Mouse (Mus musculus) thymus, postnatal 36 days (tissue): ENCODE measurements around the gene Pqlc3.

ENCODE experiments used
- DNase-seq, 2 experiments: peaks; one replicate each; pipeline ENCODE4 v3.0.0; 2022; ENCODE audit warnings: mixed read lengths in 2 of 2

Pqlc3 gene

DNA sequence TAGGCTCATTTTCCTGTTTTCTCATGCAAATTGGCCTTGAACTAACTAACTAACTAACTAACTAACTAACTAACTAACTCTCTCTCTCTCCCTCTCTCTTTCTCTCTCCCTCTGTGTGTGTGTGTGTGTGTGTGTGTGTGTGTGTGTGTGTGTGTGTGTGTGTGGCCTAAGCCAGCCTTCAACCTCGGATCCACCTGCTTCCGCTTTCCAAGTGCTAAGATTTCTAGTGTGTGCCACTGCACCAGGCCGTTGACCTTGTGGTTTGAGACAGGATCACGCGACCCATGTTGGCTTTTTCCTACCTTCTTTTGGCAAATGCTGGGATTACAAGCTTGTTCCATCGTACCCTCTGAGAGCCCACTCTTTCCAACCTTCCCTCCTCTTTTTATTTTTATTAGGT lies 420 bp upstream of the Pqlc3 start:
- peak; percentile 27 to 43 for DNase-seq

DNA sequence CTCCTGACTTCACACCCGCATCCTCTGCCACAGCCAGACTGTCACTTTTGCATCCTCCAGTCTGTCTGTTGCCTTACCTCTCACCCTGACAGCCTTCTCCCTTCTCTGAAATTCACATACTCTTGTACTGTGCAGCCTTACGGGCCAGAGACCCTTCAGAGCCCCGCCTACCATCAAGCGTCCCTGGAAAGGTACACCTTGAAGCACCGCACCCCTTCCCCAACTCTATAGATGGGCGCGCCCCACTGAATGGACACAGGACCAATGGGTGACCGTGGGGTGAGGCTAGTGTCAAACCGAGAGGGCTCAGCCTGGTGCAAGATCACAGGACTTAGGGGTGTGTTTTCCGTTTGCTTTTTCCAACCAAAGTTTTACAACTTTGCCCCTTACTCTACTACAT lies 1.1 kb downstream of the Pqlc3 start:
- DNase-seq = peak; percentile 18 to 25

DNA sequence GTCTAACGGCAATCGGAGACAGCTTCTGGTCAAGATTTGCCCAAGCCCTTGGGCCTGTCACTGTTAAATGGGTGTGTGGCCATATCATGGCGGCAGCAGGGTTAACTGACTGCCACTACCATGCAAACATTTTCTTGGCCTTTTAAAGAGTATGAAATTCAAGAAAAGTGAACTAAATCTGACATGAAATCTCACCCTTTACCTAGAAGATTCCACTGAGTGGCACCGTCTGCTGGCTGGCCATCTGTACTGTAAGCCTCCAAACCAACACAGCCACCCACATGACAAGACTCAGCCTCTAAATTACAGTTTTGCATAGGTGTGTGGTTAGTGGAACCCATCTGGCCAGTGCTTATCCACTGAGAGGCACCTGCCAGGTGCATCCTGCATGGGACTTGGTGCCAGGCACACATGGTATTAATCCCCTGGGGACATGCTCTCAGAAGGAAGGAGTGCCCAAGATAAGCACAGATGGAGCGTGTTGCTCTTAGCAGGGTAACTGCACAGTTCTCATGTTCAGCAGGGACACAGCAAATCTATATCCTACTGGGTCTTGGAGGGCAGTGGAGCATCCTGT lies 3.2 kb downstream of the Pqlc3 start:
- no peak for DNase-seq

DNA sequence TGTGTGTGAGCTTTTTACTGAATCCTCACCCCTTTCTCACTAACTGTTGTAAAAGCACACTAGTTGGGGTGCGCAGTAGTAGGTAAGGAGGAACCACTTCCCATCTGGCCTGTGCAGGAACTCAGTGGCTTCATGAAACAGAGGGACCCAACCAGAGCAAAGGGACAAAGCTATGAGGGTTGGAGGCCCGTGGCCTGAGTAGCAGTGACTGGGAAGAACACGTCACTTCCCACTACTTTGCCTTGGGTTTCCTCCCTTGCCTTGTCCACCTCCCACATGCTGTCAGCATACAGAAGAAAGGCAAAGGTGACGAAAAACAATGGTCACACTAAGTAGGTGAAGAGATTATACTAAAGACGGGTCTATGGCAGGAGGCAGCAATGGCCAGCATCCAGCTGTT lies 3.9 kb downstream of the Pqlc3 start:
- DNase-seq = no peak

DNA sequence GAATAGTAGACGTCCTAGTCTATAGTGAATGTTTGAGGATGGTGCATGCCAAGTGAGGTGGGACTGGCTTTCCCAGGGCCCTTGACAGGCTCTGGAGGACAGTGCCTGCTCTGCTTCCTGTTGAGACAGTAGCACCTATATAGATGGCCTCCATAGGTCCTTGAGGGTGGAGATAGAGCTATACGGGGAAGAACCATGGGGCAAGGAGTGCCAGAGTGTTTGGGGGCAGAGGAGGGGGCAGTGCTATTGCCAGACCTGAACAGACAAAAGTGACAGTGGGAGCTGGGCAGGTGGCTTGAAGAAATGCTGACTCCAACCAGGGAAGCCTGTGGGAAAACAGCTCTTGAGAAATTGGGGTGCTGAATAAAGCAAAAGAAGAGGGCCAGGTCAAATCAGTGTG lies 5.9 kb downstream of the Pqlc3 start:
- DNase-seq = no peak

DNA sequence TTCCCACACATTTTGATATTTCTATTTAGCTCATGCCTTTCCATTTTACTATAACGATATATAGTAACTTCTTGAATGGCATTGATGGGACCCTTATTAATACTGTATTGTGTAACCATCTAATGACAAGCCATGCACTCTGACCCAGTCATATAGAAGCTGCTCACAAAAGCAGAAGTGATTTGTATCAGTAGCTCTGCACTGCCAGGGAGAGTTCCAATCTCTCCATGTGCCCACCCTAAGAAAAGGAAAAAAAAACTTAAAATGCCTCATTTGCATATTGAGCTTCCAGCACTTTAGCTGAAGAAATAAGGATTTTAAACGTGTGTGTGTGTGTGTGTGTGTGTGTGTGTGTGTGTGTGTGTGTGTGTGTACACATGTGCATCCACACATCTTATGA lies 7.9 kb downstream of the Pqlc3 start:
- DNase-seq = no peak

DNA sequence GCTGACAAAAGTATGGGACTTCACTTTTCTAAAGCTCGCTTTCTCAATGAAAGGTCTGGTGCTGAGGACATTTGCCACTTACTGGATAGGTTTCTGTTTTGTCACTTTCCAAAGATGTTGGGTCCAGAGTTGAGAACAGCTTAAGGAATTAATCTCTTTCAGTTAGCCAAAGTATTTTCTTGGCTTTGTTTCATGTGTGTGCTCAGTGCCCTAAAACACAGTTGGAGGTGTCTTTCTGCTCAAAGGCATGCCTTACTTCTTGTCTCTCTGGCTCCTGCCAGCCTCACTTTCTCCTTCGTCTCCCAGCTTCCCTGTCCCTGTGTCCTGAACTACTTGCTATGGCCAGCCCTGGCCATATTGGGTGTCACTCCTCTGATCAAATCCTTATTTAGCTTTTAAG lies 8.8 kb downstream of the Pqlc3 start:
- DNase-seq = no peak

DNA sequence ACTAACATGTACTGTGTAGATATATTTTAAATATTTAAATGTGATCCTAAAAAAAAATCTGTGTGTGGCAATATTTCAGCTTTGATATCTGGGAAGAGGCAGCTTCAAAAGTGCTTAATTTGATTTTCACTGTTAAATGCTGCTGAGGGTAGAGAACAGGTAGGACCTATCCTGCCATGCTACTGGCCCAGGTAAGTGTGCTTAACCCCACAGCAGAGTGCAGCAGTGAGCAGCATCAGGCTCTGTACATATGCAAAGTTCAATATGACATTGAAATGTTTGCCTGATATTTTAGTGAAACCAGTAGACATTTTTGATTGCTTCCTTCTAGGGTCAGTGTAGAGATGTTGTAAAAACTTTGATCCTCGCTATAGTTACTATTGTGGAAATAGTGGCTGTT lies 14.4 kb downstream of the Pqlc3 start:
- no peak for DNase-seq

DNA sequence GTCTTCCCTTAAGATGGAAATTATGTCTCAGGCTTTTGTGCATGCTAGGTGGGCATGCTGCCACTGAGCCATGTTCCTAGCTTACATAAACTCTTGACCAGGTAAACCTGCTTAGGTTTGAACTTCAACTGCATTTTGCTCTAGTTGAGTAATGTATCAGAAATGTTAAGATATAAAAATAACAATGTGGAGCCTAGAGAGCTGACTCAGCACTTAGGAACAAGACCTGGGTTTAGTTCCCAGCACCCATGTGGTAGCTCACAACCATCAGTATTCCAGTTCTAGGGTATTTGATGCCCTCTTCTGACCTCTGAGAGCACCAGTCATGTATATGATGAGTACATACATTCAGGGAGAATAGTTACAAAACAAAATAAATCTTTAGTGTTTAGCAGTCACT lies 23.1 kb downstream of the Pqlc3 start:
- DNase-seq = no peak

DNA sequence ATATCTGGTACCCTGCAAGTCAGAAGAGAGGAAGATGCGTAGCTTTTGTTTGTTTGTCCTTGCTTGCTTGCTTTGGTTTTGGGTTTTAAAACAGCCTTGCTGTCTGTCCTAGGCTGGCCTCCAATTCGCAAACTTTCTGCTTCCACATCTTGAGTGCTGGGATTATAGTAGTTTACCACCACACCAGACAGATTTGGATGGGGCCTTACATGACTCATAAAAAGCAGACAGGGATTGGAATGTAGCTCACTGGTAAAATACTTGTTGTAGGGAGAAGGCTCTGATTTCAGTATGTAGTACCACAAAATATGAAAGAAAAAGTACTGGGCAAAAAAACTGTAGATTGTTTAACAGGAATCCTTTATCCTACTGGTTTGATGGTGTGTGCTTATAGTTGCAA lies 33.4 kb downstream of the Pqlc3 start:
- DNase-seq = no peak

DNA sequence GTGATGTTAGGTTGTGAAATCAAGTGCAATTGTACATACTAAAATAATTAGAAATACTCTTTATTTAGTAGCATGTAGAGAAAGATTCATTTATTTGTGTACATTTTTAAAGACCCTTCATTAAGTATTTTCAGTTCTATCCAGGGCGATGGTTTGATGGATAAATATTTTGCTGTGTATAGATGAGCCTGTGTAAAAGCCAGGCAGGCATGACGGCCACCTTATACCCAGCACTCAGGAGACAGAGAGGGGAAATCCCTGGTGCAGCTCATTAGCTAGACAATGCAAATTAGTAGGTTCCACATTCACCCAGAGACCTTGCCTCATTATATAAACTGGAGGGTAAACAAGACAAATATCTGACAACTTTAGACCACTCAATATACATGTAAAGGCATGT lies 36.9 kb downstream of the Pqlc3 start:
- DNase-seq = no peak

DNA sequence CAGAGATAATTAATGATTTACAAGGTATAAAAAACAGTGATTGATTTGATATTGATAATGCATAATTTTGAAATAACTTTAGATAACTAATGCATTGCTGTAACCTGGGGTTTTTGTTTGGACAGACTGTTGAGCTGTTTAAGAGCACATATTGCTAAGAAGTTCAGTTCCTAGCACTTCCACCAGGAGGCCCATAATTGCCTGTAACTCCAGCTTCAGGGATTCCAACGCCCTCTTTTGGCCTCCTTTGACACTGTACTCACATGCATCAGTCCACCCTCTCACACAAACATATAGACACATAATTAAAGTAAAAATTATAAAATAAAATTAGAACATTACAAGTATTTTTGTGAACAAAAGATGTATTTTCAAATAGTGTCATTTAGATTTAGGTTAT lies 41.4 kb downstream of the Pqlc3 start:
- DNase-seq = peak; percentile 2 to 5

DNA sequence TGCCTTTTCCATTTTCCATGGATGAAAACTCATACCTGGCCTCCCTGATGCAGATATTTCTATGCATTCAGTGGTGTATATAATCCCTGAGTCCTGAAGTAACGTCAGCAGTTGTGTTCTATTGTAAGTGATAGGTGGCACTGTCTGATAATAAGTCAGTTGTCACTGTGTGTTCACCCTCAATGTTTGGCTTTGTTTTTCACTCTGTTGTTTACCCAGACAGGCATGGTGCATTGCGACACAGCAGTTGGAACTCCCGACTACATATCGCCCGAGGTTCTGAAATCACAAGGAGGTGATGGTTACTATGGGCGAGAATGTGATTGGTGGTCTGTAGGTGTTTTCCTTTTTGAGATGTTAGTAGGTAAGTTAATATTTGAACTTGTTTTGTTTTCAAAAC lies 52.0 kb downstream of the Pqlc3 start:
- no peak for DNase-seq

DNA sequence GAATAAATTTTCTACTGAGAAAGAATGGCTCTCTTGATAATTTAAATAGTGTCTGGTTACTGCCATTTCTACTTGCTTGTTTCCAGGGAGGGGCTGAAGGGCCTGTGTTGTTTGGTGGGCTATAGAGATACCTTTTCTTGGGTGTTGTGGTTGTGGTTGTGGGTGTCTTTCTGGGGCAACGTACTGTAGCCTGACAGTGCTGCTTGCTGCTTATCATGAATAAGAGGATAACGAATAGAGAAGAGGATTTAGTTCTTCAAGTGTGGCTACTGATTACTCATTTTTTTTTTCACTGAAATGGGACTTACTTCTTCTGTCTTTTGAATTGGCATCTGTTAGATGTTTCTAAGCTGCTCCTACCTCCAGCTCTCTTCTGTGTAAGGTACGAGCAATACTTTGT lies 58.2 kb downstream of the Pqlc3 start:
- no peak for DNase-seq
